Mouse (Mus musculus) right cerebral cortex, postnatal 36 days (tissue): Measurements from ENCODE around the gene Hmmr.
"Not testable (repeated sequence)": the region's sequence is repeated elsewhere in the genome, so short reads cannot be mapped to it uniquely, and the experiment has no call there.

ENCODE experiments used
- DNase-seq, 2 experiments: peaks; one replicate each; pipeline ENCODE4 v3.0.0; 2022; ENCODE audit warnings: low spot score in 2 of 2, mixed read lengths in 1 of 2

Gene Hmmr

DNA sequence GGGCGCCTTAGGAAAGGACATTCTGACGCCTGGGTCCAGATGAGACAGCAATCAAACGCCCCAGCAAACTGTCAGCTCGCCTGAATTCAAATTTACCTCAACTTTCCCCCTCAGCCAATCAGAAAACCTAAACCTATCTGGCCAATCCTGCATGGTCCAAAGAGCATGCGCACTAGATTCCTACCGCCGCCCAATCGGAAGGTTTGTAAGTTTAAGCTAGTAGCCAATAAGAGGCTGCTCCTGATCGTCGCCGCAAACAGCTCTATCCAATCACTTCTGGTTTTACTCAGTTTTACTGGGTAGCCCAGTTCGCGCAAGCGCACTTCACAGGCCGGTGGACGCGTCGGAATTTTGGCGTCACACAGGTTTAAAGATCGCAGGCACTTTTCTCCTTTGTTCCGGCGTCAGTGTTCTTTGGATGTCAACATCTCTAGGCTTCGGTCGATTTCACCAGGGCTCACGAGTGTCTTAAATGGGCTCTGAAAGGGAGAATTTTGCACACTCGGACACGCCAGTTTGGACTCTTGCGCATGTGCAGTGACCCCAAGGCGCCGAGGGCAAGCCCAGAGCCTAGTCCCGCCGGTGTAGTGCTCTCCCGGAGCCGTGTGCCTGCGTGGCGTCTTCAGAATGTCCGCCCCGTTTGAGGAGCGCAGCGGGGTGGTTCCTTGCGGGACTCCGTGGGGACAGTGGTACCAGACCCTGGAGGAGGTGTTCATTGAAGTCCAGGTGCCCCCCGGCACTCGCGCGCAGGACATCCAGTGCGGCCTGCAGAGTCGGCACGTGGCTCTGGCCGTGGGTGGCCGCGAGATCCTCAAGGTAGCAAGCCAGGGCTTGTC is at the start of gene Hmmr, which contains the start of gene Nudcd2:
Hmmr (minus strand) TSS at position 84 of the 836 bp plus-strand sequence.
Nudcd2 (plus strand) TSS at position 329 of the 836 bp plus-strand sequence.
- peak; percentile 93 to 96 for DNase-seq

DNA sequence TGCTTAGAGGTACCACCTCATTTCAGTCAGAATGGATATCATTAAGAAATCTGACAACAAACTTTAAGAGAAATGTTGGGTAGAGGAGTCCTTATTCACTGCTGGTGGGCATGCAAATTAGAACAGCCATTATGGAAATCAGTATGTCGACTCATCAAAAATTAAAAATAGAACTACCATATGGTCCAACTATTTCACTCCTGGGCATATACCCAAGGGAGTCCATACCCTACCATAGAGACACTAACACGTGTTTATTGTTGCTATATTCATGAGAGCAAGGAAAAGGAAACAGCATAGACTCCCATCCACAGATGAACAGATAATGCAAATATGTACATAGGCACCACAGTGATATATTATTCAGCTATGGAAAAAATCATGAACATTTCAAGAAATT is 48.6 kb upstream of the Hmmr start:
- DNase-seq = no peak

DNA sequence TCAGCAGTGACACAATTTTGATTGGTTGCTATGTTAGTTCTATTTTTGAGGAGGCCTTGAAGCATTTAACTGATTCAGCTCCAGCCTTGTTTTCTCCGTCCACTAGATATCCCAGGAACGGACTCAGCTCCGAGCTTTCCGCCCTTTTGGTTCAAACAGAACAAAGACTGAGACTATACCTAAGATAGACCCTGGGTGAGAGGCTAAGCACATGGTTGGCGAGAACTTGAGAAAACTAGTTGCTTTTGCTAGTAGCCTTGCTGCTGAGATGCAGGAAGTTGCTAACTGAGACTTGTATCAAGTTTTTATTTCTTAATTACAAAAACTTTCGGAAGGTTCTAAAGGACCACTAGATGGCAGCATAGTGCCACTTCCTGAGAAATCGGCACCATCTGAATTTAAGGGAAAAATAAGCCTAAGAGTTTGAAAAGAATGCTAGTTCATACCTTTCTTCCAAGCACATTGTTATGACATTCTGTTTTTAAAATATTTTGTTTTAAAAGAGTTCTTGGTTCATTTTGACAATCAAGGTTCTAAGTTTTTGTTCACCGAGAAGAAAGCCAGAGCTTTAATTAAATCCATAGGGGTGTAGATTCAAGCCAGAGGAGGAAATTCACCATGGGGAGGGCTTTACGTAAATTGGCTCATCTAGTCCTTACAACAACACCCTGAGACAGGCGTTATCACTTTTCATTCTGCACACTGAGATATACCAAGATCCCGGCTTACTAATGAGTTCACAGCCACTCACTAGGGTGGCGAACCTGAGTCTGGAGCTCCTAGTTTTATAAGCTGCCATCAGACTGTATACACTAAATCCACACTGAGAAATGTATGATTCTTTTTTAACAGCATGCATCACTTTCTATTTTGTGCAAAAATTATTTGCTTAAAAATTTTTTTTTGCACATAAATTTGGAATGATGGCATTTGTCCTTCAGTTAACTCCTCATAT is 42.4 kb upstream of the Hmmr start:
- DNase-seq = no peak

DNA sequence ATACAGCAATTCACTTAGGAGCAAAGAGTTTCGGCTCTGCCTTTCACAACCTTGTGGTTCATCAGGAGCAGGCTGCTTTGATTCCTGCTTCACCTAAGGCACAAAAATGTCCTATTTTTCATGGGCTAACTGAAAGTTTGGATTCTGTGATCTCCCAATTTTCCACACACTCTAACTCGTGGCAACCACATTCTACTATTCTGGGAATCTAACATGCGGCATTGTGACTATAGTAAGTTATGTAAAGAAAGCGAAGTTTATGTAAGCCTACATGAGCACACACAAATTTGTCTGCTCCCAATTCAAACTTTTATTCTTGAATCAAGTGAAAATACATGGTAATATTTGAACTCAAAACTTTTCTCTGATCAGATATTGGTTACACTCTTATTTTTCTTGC is 31.5 kb upstream of the Hmmr start:
- peak in 1 of 2 experiments; percentile 20 for DNase-seq

DNA sequence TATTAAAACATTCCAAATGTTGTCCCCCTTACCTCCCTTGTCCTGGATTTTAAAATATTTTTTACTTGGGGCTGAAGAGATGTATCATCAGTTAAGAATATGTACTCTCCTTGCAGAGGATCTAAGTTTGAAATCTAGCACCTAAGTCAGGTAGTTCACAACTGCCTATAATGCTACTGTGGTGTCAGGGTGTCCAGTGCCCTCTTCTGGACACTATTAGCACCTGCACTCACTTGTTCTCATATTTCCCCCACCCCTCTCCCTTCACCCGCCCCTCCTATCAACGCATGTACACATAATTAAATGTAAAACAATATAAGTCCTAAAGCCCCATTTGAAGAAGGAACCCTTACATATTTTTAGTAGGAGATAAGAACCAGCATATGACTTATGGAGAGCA is 30.2 kb upstream of the Hmmr start:
- DNase-seq = no peak

DNA sequence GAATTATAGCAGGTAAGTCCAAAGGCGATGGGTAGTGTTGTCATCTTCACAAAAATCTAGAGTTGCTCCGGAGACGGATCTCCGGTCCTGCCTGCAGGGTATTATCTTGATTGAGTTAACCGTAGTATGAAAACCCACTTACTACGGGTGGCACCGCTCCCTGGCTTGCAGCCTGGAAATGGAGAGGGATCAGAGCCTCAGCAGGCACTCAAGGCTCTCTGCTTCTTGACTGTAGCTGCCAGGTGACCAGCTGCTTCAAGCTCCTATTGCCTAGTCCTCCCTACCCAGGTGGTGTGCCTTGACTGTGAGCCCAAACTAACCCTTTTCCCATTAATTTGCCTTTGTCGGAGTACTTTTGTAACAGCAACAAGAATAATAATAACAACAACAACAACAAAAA is 26.7 kb upstream of the Hmmr start:
- DNase-seq = no peak

DNA sequence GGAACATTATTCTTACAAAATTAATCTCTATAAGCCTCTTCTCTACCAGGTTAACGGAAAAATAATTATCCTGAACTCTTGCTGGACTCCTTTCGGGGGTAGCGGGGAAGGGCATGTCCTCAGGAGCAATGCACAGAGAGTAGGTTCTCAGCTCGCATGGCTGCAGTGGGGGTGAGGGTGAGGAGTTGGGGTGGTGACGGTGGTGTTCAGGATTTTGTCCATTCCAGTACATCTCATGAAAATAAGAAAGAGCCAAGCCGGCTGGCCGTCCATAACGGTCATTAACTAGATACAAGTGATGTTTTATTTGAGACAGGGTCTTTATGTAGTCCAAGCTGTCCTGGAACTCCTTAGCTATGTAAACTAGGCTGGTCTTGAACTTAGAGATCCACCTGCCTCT is 22.7 kb upstream of the Hmmr start:
- DNase-seq = no peak

DNA sequence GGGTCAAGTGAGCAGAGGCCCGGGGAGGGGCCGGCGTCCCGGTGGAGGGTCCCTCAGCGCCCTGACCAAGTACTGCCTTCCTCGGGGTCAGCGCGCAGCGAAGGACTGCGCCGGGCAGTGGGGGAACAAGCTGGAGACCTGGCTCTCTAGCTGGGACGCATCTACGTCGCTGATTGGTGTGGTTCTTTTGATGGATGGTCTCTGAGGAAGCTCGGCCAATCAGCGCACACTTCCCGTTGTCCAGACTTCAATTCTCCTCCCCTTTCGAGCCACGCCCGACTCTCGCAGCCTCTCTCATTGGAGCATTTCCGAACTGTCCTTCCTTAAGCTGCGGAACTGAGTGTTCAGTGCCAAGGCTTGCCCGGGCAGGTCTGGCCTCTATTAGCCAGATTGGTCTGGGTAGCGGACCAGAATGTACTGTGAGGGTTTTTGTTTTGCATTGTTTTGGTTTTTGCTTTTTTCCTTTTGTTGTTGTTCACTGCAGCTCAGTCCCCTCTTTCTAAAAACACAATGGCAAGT is 21.9 kb upstream of the Hmmr start, which contains the start of gene Ccng1:
Ccng1 (minus strand) TSS at position 203 of the 519 bp plus-strand sequence.
- DNase-seq = peak; percentile 91 to 96

DNA sequence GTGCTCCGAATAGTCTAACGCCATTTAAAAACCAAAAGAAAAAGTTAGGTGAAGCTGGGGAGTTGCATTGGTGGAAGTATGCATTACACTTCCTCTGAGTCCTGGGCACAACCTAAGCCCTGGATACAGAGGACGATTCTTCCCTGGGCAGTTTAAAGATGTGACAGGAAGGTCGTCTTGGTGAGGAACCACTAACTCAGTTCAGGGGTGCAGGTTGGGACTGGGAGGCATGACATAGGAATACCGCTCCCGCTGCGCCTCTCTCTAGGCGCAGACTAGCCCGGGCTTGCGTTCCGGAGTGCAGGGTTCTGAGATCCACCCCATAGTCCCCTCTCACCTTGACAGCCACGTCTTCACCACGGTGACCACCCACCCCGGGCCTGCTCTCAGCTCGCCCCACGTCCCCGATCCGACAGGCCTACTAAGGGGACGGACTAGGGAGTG is 21.5 kb upstream of the Hmmr start:
- no peak for DNase-seq

DNA sequence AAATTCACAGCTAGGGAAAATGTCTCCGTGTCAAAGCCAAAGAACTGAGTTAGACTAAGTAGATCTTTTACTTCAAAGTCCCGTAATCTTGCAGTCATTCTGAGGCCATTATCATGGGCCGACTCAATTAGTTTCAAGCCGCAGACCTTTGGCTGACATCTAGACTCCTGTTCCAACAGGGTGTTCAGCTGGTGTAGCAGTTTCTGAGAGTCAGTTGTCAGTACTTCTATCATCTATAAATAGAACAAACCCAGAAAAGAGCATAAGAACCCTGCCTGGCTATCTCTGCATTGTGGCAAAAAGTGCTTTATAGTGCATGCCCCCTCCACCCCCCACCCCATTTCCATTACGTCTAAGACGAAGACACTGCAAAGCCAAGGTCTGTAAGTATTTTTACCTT is 20.6 kb upstream of the Hmmr start:
- DNase-seq = no peak

DNA sequence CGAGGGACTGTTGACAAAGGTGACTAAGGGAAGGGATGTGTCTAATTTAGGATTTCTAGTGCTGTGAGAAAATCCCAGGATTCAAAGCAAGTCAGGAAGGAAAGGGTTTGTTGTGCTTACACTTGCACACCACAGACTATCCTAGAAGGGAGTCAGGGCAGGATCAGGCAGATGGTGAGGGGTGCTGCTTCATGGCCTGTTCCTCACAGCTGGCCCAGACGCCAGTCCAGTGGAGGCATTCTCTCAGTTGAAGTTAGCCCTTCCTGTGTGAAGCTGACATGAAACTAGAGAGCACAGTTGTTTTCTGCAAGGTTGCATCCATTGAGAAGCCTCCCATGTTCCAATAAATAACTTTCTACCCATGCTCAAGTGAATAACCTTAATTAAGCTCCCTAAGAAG is 14.5 kb upstream of the Hmmr start:
- DNase-seq = no peak

DNA sequence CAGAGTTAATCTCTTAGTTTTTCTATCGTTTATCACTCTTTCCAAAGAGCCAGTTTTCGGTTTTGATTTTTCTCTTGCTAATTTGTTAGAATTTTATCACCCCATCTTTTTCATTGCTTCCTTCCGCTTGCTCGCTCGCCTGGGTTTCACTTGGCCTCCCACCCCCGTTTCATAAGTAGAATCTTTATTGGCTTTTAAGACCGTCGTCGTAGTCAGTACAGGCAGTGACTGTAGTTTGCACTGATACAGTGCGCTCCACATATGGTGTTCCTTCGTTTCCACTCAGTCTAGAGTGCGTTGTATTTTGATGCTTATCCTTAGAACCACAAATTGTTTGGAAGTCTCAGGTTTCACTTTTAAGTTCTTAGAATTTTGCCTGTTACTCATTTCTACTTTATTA is 13.1 kb upstream of the Hmmr start:
- DNase-seq = no peak

DNA sequence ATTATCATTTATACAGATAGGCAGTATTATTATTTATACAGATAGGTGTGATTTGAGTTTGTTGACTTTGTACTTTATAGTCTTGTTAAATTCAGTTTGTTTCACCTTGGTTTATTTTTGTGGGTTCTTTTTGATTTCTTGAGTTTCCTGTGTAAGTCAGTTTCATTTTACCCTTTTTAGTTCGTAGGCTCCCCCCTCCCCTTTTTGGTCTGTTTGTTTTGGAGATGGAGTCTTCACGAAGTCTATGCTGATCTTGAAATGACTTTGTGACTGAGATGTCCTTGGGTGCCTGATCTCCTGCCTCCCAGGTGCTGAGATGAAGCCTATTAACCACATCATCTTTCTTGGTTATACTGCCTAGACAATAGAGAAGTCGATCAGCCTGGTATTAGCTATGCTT is 11.1 kb upstream of the Hmmr start:
- no peak for DNase-seq

DNA sequence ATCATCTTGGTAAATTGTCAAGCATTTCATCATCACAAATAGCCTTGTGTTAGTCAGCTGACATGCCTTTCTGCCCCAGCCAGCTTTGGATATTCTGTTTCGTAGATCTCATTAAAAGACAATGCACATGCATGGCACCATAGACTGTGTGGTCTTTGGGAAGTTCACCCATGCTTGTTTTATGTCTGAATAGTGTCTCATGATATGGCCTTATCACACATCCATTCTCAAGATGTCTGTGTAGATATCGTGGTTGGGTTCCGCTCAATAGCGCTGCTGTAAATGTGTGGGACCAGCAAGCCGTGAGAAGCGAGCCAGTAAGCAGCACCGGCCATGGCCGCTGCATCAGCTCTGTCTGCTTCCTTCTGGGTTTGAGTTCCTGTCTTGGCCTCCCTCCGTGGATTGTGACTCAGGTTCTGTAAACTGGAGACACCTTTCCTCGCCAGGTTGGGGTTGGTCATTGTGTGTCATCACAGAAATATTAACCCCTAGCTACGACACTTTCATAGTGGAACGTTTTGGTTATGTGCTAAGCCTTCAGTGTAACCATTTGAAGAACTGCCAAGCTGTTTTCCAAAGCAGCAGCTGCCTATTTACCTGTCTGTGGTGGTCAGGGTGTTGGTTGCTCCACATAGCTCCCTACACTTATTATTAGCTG is 8.5 kb upstream of the Hmmr start:
- DNase-seq = no peak

DNA sequence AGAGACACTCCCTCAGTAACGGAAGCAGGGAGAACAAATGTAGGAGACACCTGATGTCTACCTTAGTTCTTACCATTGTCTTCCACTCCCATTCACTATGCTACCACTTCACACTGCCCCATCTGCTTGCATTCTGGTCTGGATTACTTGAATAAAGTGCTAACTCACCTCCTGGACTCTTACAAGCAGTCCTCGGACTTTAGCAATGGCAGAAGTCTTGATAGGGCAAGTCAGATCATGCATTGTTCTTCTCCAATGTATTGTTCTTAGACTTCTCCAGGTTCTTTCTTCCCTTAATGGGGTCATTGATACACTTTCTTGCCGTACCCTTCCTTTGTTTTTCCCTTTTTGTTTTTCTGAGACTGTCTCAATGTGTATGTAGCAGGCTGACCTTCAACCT is 4.1 kb upstream of the Hmmr start:
- no peak for DNase-seq

DNA sequence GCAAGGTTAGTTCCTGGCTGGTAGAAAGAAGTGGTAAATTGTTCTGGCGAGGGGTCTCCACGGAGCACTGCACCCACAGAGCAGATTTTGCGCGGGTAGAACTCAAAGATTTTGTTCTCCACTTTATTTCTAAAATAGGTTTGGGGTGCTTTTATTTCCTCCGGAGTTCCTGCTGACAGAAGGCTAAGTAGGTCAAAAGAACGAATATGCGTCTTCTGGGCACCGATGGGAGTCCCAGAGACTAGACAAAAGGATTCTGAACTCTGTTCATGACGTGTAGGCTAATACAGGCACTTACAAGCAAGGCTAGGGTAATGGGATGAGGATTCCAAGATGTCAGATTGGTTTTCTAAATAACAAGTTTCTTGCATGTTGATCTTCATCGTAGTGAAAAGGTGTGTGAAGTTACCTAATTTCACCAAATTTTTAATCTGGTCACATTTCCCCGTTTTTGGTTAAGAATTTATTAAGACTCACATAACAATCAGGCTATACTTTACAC is 1.1 kb upstream of the Hmmr start:
- DNase-seq = no peak

DNA sequence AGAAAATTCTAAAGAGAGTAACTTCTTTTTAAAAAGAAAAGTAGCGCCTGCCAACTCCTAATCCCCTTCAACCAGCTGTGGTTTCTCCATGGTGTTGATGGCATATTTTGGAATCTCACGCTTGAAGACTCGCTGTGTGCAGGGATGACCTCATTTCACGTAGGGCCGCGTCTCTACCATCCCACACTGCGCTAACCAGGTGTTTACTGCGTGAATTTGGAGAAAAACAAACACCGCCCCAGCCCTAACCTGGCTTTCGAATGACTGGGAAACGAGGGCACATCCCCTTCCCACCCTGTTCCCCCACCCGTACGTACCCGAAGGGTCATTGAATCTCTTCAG is 254 bp downstream of the Hmmr start:
- DNase-seq = no peak

DNA sequence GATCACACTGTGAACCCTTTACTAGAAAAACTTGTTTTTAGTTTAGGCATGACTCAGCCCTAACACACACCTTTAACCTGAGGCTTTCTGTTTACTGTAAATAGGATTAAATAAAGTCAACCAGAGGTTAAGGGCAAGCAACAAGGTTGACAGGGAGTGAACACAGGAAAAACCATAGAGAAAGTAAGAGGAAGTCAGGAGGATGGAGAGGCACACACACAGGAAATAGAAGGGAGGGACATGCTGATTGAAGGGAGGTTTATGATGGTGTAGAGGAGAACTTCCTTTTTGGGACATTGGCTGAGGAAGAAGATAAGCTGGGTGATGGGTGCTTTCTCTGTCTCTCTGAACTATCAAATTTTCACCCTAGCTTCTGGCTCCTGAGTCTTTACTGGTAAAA is 14.9 kb downstream of the Hmmr start:
- DNase-seq = no peak

DNA sequence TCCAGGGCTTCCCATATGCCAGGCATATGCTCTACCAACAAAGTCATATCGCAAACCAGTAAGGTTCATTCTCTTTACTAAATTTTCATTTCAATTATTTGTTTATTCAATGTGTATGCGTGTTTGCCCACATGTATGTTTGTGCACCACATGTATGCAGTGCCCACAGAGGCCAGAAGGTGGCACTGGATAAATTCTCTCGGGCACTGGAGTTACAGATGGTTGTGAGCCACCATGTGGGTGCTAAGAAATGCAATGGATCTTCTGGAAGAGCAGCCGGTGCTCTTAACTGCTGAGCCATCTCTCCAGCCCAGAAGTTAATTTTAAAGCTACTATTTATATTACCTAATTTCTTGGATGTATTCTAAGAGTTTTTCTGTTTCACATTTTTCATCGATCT is 17.7 kb downstream of the Hmmr start:
- DNase-seq = no peak

DNA sequence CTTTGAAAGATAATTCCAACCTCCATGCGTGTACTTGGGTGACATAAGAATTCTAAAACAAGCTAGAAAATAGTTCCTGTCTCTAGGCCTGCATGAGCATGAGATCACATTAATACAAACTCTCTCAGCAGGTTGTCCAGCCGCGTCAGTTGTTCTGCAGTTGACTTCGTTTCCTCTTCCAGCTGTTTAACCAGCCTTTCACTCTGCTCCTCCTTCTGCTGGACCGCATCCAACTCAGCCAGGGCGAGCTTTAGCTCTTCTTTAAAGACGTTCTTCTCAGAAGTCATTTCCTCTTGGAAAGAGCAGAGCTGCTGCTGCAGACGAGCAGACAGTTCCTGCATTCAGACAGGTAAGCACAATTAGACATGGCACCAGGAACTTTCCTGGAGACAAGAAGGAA is 19.4 kb downstream of the Hmmr start:
- no peak for DNase-seq

DNA sequence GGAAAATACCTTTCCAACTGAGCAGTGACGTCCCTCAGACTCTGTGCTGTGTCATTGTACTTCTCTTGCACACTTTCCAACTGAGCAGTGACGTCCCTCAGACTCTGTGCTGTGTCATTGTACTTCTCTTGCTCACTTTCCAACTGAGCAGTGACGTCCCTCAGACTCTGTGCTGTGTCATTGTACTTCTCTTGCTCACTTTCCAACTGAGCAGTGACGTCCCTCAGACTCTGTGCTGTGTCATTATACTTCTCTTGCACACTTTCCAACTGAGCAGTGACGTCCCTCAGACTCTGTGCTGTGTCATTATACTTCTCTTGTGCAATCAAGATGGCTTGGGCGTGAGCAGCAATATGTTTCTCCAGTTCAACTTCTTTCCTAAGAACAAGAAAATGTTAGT is 23.3 kb downstream of the Hmmr start:
- DNase-seq = not testable (repeated sequence)

DNA sequence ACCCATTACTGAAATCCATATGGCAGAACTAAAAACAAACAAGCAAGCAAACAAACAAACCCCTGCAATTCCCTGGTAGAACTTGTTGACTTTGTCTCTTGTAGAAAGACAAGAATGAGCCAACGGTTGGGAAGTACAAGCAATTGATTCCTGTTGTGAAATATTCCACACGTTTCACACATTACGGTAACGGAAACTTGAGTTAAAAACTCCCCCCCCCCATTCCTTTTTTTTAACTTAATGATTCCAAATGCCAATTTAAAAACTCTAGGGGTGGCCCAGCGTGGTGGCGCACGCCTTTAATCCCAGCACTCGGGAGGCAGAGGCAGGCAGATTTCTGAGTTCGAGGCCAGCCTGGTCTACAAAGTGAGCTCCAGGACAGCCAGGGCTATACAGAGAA is 38.1 kb downstream of the Hmmr start, which contains the start of gene Mat2b:
Mat2b (minus strand) TSS at position 101 of the 400 bp plus-strand sequence.
- DNase-seq = no peak
